Mouse (Mus musculus) G1E (cell line): Measurements from ENCODE around the gene Src.

Source experiments
- CTCF ChIP-seq: IDR thresholded peaks from 2 replicates; pipeline ENCODE4 v1.5.1; 2012; ENCODE audit warnings: low read depth, low read length, inconsistent platforms, mixed read lengths
- TAL1 ChIP-seq: conservative IDR thresholded peaks from 2 replicates; pipeline ENCODE4 v1.6.1; 2012; ENCODE audit warnings: low read depth, low read length, inconsistent platforms, mixed read lengths

DNA sequence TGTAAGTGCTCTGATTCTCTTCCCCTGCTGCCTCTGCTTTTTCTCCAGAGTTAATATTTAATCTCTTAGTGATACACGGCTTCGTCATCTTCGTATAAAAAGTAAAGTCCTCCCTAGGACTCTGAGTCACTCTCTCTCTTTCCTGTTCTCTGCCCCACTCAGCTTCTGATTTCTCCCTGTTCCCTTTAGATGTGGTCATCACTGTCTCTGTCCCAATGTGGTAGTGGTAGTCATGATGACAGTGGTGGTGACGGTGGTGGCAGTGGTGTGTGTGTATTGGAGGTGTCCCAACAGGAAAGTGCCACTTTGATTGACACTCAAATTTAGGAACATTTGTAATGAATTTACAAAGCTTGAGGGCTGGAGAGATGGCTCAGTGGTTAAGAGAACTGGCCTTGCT is 83.1 kb downstream of the Src start:
- TF ChIP-seq CTCF = no peak
- TF ChIP-seq TAL1 = no peak
